Mouse (Mus musculus): ENCODE measurements at regions not wholly inside any gene's neighbourhood (a gene's known extent, or its start where the extent isn't known, plus 50 kb on each side); places are given as distances from the start of the nearest gene placed in this dataset.
A peak's percentile ranks its signal among the peaks of the same experiment; 100 is the strongest.

DNA sequence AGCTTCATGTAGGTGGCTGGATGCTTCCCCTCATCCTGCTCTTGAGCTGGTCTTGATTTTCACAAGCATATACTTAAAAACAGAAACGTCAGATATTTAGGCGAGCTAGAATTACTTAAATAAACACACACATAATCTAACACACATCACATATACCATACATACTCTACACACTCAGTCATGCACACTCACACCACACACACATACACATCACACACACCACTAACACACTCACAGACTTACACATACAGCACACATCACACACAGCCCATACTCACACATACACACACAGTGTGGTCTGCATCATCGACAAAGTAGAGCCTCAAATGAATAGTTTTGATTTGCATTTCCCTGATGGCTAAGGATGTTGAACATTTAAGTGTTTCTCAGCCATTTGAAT lies 116.9 kb downstream of the Spry2 start:
- DNase-seq (ENCODE audit: low spot score), result no peak

DNA sequence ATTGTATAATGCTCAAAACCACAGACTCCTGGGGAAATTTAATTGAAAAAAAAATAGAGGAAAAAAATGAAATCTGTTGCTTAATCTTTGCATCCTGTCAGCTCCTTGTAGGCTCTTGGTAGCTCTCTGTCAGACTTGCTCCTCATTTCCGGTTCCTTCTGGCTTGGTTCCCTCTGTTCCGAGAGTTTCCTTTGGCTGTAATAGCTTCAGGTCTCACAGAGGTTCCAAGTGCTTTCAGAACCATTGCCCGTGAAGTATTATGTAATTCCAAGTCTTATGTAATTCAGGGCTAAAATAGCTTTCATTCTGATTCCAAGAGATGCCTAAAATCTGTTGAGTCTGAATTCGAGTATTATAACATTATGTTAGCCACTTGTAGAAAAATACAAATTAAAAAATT lies 117.3 kb downstream of the Spry2 start:
- DNase-seq (ENCODE audit: low spot score), result no peak

DNA sequence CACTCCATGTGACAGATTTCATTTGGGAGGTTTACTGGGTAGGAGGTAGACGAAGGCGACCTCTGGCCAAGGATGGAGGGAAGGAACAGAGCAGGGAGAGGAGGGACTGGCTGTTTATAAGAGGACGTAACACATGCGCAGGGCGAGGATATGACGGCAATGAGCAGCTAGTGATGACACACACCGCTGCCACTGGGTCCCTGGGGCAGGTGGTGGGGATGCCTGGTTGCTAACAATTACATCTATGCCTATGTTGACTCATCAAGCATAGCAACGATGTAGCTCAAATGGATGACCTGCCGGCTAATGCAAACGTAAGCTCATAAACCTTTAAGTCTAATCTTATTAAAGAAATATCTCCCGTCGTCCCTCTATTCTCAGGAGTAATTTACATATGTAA lies 122.9 kb downstream of the Spry2 start:
- DNase-seq (ENCODE audit: low spot score), result no peak

- no peak for DNase-seq (ENCODE audit: low spot score)
Observed at GRCm38 (mm10) chr14:105767100-105767499, 129.5 kb downstream of the Spry2 start.

DNA sequence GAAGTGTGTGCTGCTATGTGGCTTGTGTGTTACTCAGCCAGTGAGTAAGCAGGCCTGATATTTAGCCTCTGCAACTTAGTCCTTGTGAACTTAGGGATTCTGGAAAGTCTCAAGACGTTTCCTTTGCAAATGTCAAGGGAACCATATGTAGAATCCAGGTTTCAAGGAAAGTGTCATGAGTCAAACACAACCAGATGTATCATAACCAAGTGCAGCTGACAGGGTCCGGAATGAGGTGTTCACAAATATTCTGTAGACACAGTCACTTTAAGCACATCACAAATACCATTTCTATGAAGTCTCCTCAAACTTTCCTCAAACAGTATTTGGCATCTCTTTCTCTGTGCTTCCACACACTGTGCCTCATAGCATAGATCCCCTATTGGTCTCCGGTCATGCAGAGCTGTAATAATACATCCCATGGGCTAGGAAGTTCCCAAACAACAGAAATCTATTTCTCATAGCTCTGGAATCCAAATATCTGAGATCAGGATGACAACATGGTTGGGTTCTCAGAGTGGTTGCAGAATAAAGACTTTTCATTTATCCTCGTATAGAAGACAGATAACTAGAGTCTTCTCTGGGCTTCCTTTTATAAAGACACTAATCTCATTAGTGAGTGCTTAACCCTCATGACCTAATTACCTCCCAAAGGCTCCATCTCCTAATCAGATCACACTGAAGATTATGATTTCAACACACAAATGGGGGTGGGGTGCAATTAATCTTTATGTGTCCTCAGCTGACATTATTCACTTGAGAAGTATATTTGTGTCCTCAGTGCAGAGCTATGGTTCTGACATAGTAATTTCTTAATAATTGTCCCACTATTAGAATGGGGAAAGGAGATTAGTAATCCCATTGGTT lies 143.9 kb downstream of the Spry2 start:
- DNase-seq (ENCODE audit: low spot score), result no peak

DNA sequence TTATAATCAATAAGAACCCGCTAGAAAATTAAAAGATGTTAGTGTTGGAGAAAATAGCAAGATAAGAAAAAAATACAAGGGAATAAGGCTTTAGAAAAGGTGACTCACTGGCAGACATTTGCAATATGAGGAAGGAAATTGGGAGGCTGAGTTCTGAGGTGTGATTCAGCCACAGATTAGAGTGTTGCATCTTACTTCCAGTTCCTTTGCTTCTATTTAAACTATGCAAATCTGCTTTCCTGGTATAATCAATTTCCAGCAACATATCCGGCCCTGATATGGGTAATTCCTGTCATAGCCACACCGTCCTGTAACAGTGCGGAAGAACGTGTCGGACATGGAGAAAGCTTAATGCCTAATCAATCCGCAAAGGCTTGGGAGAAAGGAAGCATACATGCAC lies 144.9 kb downstream of the Spry2 start:
- DNase-seq (ENCODE audit: low spot score), result no peak

GRCm38 (mm10) chr14:105744578-105744977 lies 152.0 kb downstream of the Spry2 start:
- no peak for DNase-seq (ENCODE audit: low spot score)

DNA sequence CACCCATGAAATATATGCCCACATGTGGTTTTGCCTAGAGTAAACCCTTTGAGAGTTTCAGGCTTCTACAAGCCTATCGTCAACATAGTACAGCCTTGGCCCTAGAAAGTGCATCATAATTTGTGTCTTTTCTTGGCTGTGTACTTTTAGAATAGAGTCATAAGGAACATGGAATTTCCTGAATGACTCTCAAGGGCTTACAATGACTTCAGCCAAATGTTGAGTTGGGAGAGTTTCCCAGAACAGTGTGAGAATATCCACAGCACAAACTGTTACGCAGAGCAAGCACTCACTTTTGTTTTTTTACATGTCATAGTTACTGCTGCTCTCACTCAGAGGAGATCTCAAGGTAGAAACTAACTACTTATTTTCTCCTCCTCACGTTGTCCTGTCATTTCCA lies 152.5 kb downstream of the Spry2 start:
- no peak for DNase-seq (ENCODE audit: low spot score)

DNA sequence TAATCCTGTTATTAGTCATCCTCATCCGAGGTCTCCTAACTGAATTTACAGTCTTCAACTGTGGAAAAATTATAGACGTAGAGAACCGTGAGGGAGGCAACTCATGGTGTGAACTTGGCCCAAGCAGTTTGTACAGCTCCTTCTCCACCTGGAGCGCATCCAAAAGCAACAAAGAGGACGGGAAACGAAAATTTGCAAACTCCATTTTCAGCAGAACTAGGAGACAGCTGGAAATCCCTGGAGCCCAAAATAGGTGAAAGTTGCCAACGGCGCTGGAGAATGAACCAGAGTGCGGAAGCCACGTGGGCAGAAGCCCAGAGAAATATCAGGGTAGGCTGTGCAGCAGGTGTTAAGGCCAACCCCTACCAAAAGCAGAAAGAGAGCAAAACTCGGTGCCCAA lies 155.7 kb downstream of the Spry2 start:
- peak; percentile 38 for DNase-seq (ENCODE audit: low spot score)

DNA sequence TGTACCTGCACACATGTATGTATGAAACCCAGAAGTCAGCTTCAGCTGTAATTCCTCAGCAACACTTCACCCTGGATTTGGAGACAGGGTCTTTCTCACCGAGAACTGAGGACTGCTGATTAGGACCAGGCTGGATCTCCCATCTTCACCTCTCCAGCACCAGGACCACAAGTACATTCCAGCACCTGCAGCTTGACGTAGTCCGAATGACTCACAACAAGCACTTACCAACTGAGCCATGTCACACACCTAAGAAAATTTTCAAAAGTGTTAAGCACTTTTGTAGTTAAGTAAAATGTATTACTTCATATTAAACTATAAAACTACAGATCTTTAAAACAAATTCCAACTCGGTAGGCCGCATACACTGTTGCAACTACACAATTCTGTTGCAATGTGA lies 158.1 kb downstream of the Spry2 start:
- DNase-seq (ENCODE audit: low spot score), result no peak

DNA sequence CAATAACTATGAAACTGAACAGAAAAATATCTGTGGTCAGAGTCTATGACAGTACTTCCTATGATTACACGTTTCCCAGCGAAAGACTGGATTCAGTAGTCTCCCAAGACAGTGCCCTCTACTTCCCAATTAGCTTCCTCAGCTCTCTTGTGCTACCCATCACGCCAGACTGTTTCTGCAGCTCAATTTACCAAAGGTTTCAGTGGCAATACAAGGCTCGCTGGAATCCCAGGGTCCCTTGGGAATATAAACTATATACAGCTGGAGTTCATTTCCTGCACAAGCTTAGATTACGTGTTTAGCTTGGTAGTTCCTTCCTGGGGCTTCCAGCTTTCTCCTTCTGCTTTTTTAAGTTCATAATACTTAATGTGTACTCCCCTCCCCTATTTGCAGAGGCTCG lies 160.3 kb downstream of the Spry2 start:
- no peak for DNase-seq (ENCODE audit: low spot score)

GRCm38 (mm10) chr14:105734291-105734690 lies 162.3 kb downstream of the Spry2 start:
- no peak for DNase-seq (ENCODE audit: low spot score)

DNA sequence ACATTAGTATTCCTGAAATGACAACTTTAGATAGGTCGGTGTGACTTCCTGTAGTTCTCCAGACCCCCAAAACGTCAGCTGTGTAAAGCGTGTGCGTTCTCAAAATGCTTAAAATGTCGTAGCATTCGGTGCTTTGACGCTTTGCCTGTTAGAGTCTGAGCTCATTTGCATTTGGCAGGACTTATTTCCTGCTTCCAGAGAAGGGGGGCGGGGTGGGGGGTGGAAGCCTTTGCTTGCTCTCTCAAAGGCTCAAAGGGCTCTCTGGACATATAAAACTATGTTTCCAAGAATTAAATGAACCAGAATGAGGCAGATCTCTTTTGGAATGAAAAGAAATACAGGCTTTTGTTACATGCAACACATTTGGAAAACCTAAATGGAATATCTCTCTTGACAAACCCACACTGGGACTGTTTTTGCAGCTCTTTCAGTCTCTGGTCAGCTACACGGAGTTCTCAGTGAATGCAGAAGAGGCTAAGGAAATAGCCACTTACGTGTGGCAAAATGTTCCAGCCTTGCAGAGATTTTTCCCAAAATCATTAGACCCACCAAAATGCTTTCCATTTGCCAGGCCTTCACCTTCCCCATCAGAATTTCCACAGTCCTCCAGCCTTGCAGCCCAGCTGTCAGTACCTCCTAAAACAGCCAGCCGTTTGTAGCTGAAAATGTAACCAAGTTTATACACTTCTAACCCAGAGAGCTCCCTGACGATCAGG lies 163.4 kb downstream of the Spry2 start:
- DNase-seq (ENCODE audit: low spot score), result peak; percentile 18

DNA sequence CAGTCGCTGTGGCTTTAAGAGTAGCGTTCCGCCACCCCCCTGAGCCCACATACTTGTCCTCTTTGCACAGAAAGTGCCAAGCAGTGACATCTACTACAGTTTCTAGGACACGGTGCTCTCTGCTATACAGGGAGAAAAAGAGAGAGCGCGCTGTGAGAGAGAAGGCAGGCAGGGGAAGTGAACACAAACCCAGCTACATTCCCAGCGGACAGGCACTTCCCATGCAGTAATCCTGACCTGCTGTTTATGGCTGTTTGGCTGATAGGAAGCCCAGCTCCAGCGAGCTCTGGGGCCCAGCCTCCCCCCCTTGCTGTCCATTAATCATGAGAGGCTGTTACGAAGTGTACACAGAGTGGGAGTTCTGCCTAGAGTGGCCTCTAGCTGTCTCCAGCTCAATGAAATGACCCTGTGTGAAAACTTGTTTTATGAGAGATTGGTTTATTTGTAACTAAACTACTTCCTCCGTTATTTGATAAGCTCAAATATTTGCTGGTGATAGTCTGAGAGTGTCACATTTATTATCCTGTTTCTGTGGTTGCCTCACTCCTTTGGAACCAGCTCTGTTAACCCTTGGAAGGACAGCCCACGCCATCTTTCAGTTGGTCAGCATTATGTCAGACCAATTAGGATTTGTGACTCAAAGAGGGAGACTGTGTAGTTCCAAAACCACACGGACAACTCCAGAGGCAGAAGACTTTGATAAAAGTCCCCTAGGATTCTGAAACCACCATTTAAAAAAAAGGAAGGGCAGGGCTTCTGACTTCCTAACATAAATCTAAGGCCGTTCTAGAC lies 164.2 kb downstream of the Spry2 start:
- peak; percentile 67 for DNase-seq (ENCODE audit: low spot score)

GRCm38 (mm10) chr14:105730786-105731185 lies 165.8 kb downstream of the Spry2 start:
- DNase-seq (ENCODE audit: low spot score), result peak; percentile 23

DNA sequence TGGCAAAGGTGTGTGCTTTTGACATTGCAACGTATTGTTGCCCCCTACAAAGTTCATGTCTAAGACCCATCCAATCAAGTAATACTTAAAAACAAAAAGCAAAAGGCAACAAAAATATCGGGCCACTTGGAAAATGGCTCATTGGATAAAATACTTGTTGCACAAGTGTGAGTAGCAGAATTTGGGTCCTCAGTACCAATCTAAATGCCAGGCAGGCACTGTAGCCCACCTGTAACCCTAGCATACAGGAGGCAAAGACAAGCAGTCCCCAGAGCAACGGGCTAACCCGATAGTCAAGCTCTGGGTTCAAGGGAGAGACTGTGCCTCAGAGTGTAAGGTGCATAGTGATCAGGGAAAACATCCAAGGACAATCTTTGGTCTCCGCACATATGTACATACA lies 167.8 kb downstream of the Spry2 start:
- DNase-seq (ENCODE audit: low spot score), result no peak

DNA sequence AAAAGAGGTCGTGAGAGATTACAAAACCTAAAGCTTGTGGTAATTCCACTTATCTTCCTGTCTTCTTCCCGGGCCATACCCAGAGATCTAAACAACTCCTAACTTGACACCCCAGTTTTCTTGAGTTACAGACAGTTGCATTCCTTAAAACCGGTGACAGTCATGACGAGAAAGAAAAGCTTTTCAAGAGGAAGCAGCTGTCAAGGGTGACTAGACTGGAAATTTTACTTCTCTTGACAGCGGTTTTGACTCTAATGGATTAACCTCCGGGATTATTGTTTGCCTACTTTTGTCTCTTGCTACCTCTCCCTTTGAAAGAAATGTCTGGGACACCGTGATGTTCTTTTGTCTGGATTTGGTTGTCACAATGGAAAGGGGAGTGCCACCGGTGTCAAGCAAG lies 170.9 kb downstream of the Spry2 start:
- DNase-seq (ENCODE audit: low spot score), result no peak

- DNase-seq (ENCODE audit: low spot score), result no peak
Observed at GRCm38 (mm10) chr14:105722923-105723322, 173.7 kb downstream of the Spry2 start.

- DNase-seq (ENCODE audit: low spot score), result no peak
Observed at GRCm38 (mm10) chr14:105721576-105721975, 175.0 kb downstream of the Spry2 start.

- DNase-seq (ENCODE audit: low spot score), result no peak
Observed at GRCm38 (mm10) chr14:105720816-105721510, 175.7 kb downstream of the Spry2 start.

GRCm38 (mm10) chr14:105718676-105719441 lies 177.8 kb downstream of the Spry2 start:
- DNase-seq (ENCODE audit: low spot score), result no peak

All from ovary, postnatal 36 days (tissue).